Mouse (Mus musculus) midbrain, embryonic 10.5 days (tissue): Measurements from ENCODE around the gene Vps13d. TPM values are rescaled to one million over a fixed set of nuclear protein-coding genes. Genes with fewer than 3 reads are reported as not detected.
A peak's percentile ranks its signal among the peaks of the same experiment; 100 is the strongest.

Source experiments
- DNase-seq: peaks from one replicate; pipeline ENCODE4 v3.0.0-alpha.2; 2017; ENCODE audit warnings: low spot score
- H3K27ac ChIP-seq: fragments of 300-500 bp; sonication (generic); replicated peaks from 2 replicates; pipeline ENCODE4 v1.5.1; 2016; ENCODE audit warnings: mild to moderate bottlenecking
- H3K27me3 ChIP-seq: fragments of 300-500 bp; sonication (generic); 2 replicates; pipeline ENCODE4 v1.6.1; 2016; ENCODE audit warnings: low read depth, mild to moderate bottlenecking; ENCODE audit not compliant: poor library complexity, severe bottlenecking
- H3K36me3 ChIP-seq: fragments of 300-500 bp; sonication (generic); 2 replicates; pipeline ENCODE4 v1.6.1; 2016; ENCODE audit warnings: mild to moderate bottlenecking, moderate library complexity
- H3K4me1 ChIP-seq: fragments of 300-500 bp; sonication (generic); 2 replicates; pipeline ENCODE4 v1.6.1; 2016
- H3K4me3 ChIP-seq: fragments of 300-500 bp; sonication (generic); 2 replicates; pipeline ENCODE4 v1.5.1; 2016; ENCODE audit warnings: mild to moderate bottlenecking, moderate library complexity
- H3K9me3 ChIP-seq: fragments of 300-500 bp; sonication (generic); replicated peaks from 2 replicates; pipeline ENCODE4 v1.6.1; 2016; ENCODE audit warnings: mild to moderate bottlenecking
- WGBS: fragments of 180-500 bp; shearing (Covaris S2); methylation state at CpG from one replicate; pipeline ENCODE4 v1.1.7; 2016; 5-methylcytosine and 5-hydroxymethylcytosine counted together
- polyA plus RNA-seq: library from polyadenylated mRNA; unstranded; fragments of >200 nt; fragmentation: Nextera tagmentation; extraction: Ambion mirVana; gene quantifications from 2 replicates; pipeline ENCODE4 v1.2.1, GENCODE M21; 2016

The Vps13d gene
- polyA plus RNA-seq, 1 experiment from 2014 or later, result 3.4 TPM

- Histone ChIP-seq H3K9me3 (no peaks in the 10 kb centered on the region), H3K27ac (no peak overlapping the region), H3K27me3 (no peaks in the 10 kb centered on the region), H3K4me1 (peaks cover 16% of the 10 kb centered on the region), H3K36me3 (peaks cover 5% of the 10 kb centered on the region; the same call in 1 of the 2 replicates), H3K4me3 (no peak overlapping the region)
- WGBS, result 94% methylated on average over 2 of the region's 2 CpGs
- DNase-seq, result no peak
These were observed 161.4 kb downstream of the Vps13d start for GRCm38 (mm10) chr4:145033392-145033791.

- Histone ChIP-seq H3K4me3 (no peak overlapping the region), H3K27me3 (no peaks in the 10 kb centered on the region), H3K36me3 (peaks cover 5% of the 10 kb centered on the region; the same call in 1 of the 2 replicates), H3K9me3 (no peaks in the 10 kb centered on the region), H3K4me1 (peaks cover 16% of the 10 kb centered on the region), H3K27ac (no peak overlapping the region)
- DNase-seq, result no peak
- WGBS, result 76% methylated on average over 2 of the region's 2 CpGs
These were observed 162.2 kb downstream of the Vps13d start for GRCm38 (mm10) chr4:145032637-145033036.

GRCm38 (mm10) chr4:145031510-145031909, 163.3 kb downstream of the Vps13d start:
- no peak for DNase-seq
- H3K4me1 ChIP-seq, result peaks cover 16% of the 10 kb centered on the region
- H3K27me3 ChIP-seq, result no peaks in the 10 kb centered on the region
- no peak overlapping the region for H3K4me3 ChIP-seq
- H3K36me3 ChIP-seq, result no peaks in the 10 kb centered on the region
- 86% methylated on average over 4 of the region's 4 CpGs for WGBS
- no peaks in the 10 kb centered on the region for H3K9me3 ChIP-seq
- H3K27ac ChIP-seq, result 0 out of 2 replicates have a peak overlapping the region, but pooled peaks have one; percentile 25

GRCm38 (mm10) chr4:145026449-145026851, 168.4 kb downstream of the Vps13d start:
- 84% methylated on average over 7 of the region's 7 CpGs for WGBS
- no peaks in the 10 kb centered on the region for H3K36me3 ChIP-seq
- H3K27me3 ChIP-seq, result no peaks in the 10 kb centered on the region
- H3K9me3 ChIP-seq, result no peaks in the 10 kb centered on the region
- no peak for DNase-seq
- H3K27ac ChIP-seq, result no peak overlapping the region
- H3K4me3 ChIP-seq, result no peak overlapping the region
- H3K4me1 ChIP-seq, result no peaks in the 10 kb centered on the region

- Histone ChIP-seq H3K4me1 (no peaks in the 10 kb centered on the region), H3K36me3 (no peaks in the 10 kb centered on the region), H3K4me3 (no peak overlapping the region), H3K27me3 (no peaks in the 10 kb centered on the region), H3K9me3 (no peaks in the 10 kb centered on the region), H3K27ac (no peak overlapping the region)
- 79% methylated on average over 7 of the region's 7 CpGs for WGBS
- DNase-seq, result no peak
These were observed 169.4 kb downstream of the Vps13d start for GRCm38 (mm10) chr4:145025409-145025762.

- H3K27ac ChIP-seq, result no peak overlapping the region
- no peaks in the 10 kb centered on the region for H3K27me3 ChIP-seq
- no peaks in the 10 kb centered on the region for H3K4me1 ChIP-seq
- H3K36me3 ChIP-seq, result 0 out of 2 replicates have a peak, but pooled peaks cover 2% of the 10 kb centered on the region
- H3K9me3 ChIP-seq, result no peaks in the 10 kb centered on the region
- DNase-seq, result no peak
- 72% methylated on average over 8 of the region's 8 CpGs for WGBS
- no peak overlapping the region for H3K4me3 ChIP-seq
These were observed 170.0 kb downstream of the Vps13d start for GRCm38 (mm10) chr4:145024694-145025408.

GRCm38 (mm10) chr4:145023911-145024310, 170.9 kb downstream of the Vps13d start:
- WGBS, result 87% methylated on average over 6 of the region's 6 CpGs
- H3K36me3 ChIP-seq, result 0 out of 2 replicates have a peak, but pooled peaks cover 11% of the 10 kb centered on the region
- H3K27ac ChIP-seq, result no peak overlapping the region
- H3K4me3 ChIP-seq, result no peak overlapping the region
- no peaks in the 10 kb centered on the region for H3K4me1 ChIP-seq
- no peak for DNase-seq
- no peaks in the 10 kb centered on the region for H3K9me3 ChIP-seq
- no peaks in the 10 kb centered on the region for H3K27me3 ChIP-seq

- DNase-seq, result no peak
- H3K4me1 ChIP-seq, result no peaks in the 10 kb centered on the region
- no peaks in the 10 kb centered on the region for H3K9me3 ChIP-seq
- no peaks in the 10 kb centered on the region for H3K27me3 ChIP-seq
- 92% methylated on average over 5 of the region's 5 CpGs for WGBS
- no peak overlapping the region for H3K27ac ChIP-seq
- 0 out of 2 replicates have a peak, but pooled peaks cover 11% of the 10 kb centered on the region for H3K36me3 ChIP-seq
- H3K4me3 ChIP-seq, result no peak overlapping the region
These were observed 172.0 kb downstream of the Vps13d start for GRCm38 (mm10) chr4:145022815-145023214.

- no peak for DNase-seq
- H3K9me3 ChIP-seq, result no peaks in the 10 kb centered on the region
- H3K36me3 ChIP-seq, result 0 out of 2 replicates have a peak, but pooled peaks cover 11% of the 10 kb centered on the region
- no peak overlapping the region for H3K27ac ChIP-seq
- 95% methylated on average over 2 of the region's 2 CpGs for WGBS
- H3K27me3 ChIP-seq, result no peaks in the 10 kb centered on the region
- no peaks in the 10 kb centered on the region for H3K4me1 ChIP-seq
- no peak overlapping the region for H3K4me3 ChIP-seq
These were observed 172.6 kb downstream of the Vps13d start for GRCm38 (mm10) chr4:145022211-145022610.

GRCm38 (mm10) chr4:145020383-145020782, 174.4 kb downstream of the Vps13d start:
- DNase-seq, result no peak
- Histone ChIP-seq H3K36me3 (peaks cover 21% of the 10 kb centered on the region), H3K27me3 (no peaks in the 10 kb centered on the region)

GRCm38 (mm10) chr4:145019121-145019714, 175.6 kb downstream of the Vps13d start:
- Histone ChIP-seq H3K27me3 (no peaks in the 10 kb centered on the region), H3K27ac (no peak overlapping the region), H3K4me3 (no peak overlapping the region), H3K4me1 (no peaks in the 10 kb centered on the region), H3K9me3 (no peaks in the 10 kb centered on the region), H3K36me3 (peaks cover 28% of the 10 kb centered on the region)
- no peak for DNase-seq
- 91% methylated on average over 3 of the region's 3 CpGs for WGBS

More at GRCm38 (mm10) chr4:145020383-145020782, 174.4 kb downstream of the Vps13d start:
- Histone ChIP-seq H3K9me3 (no peaks in the 10 kb centered on the region), H3K27ac (no peak overlapping the region), H3K4me1 (no peaks in the 10 kb centered on the region), H3K4me3 (no peak overlapping the region)
- WGBS, result 92% methylated on average over 2 of the region's 2 CpGs

GRCm38 (mm10) chr4:145017745-145018144, 177.1 kb downstream of the Vps13d start:
- Histone ChIP-seq H3K36me3 (peaks cover 28% of the 10 kb centered on the region), H3K27me3 (no peaks in the 10 kb centered on the region), H3K9me3 (no peaks in the 10 kb centered on the region), H3K4me3 (no peak overlapping the region), H3K27ac (no peak overlapping the region), H3K4me1 (no peaks in the 10 kb centered on the region)
- 81% methylated on average over 2 of the region's 2 CpGs for WGBS
- no peak for DNase-seq

GRCm38 (mm10) chr4:145016669-145017068, 178.1 kb downstream of the Vps13d start:
- WGBS, result 97% methylated on average over 1 of the region's 1 CpGs
- H3K9me3 ChIP-seq, result no peaks in the 10 kb centered on the region
- no peaks in the 10 kb centered on the region for H3K27me3 ChIP-seq
- no peak overlapping the region for H3K4me3 ChIP-seq
- peaks cover 28% of the 10 kb centered on the region for H3K36me3 ChIP-seq
- no peak overlapping the region for H3K27ac ChIP-seq
- H3K4me1 ChIP-seq, result no peaks in the 10 kb centered on the region
- no peak for DNase-seq
